Mouse (Mus musculus): Measurements from ENCODE around the gene Olfr1417.

Olfr1417 gene

DNA sequence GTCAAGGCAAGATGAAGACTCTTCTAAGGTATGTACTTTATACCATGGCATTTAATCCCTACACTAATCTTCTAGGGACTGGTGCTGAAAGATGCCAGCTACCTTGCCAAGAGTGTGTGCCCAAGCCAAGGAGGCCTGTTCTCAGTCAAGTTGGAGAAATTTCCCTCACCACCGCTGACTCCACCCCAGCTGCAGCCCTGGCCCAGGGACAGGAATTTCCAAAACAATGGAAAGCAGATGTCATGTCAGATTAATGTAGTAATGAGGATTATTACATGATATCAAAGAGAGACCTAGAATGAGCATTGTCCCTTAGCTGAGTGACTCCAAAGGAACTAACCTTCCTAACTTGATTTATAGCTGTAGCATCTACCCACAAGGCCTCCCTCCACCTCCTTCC is 28.2 kb downstream of the Olfr1417 start:
- DNase-seq (ENCODE audit: low read depth, low spot score): no peak

DNA sequence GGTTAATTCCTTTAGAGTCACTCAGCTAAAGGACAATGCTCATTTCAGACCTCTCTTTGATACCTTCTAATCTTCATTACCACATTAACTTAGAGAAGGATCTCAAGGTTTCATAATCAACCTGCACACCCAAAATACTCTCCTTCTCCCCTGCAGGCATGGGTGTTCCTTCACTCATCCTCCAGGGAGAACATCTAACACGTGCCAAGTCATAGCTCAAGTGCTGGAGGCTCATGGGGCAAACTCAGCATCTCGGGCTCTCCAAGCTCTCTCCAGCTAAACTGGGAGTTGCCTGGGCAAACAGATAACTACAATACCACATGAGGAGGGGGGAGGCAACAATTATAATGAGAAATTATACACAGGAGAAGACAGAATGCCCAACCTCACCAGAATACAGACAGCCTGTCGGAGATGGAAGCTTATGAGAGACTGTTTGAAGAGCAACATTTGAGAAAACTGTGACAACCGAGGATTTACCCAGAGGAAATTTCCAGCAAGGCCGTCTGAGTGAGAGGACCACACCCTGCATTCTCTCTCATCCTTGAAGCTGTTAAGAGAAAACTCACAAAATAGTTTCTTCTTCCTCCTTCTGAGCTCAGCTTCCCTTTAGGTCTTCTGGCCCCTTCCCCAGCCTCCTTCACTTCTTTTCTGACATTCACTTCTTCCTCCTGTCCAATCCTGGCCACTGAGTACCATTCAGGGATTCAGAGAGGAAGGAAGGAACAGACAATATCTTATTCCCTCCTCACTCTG is 28.8 kb downstream of the Olfr1417 start:
- DNase-seq (ENCODE audit: low read depth, low spot score): no peak

DNA sequence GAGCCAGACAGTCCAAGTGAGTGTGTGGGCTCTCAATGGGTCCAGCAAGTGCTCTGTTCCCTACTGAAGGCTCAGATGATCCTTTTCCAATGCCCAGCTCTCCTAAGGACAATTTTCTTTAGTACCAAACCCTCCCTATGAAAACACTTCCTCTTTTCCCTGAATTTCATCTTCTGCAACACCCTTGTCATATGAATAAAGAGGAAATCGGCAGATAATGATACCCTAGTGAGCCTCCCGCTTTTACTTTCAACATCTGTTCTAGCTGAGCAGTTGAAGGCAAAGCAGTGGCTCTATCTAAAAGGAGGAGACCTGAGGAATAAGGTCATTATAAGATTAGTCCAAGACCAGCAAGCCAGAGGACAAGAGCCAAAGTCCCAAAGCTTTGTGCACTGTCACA is 30.6 kb downstream of the Olfr1417 start:
- DNase-seq (ENCODE audit: low read depth, low spot score): no peak

DNA sequence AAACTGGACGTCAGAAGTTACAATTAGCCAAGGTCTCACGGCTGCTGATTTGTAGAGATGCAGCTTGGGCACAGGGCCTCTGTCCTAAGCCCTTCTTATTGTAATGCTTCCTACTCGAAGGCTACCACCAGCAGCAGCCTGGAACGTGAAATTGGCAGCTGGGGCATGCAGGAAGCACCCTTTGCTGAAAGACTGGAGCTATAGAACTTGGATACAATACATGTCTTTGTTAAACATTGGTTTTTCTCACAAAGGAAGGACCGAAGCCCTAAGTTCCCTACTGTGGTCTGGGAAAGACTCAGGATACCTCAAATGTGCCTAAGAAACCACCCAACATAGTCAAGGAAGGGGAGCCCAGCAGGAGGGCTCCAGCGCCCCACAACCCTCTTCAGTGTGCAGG is 31.2 kb downstream of the Olfr1417 start:
- DNase-seq (ENCODE audit: low read depth, low spot score): no peak

DNA sequence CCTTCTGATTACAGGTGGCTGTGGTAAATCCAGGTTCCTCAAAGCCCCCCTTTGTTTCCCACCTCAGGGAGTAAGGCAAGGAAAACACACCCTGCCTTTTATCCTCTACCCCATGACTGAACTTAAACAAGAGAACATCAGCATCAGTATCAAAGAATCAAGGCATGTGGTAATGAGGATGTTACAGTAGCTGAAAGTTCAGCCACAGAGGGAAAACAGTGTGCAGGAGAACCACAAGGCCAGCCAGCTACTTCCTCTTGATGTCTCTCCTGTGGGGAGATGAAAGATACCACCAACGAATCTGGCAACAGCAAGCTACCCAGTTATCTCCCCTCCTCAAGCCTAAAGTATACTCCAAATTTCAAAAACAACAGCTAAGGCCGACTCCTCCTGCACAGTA is 31.8 kb downstream of the Olfr1417 start:
- no peak for DNase-seq (ENCODE audit: low read depth, low spot score)

DNA sequence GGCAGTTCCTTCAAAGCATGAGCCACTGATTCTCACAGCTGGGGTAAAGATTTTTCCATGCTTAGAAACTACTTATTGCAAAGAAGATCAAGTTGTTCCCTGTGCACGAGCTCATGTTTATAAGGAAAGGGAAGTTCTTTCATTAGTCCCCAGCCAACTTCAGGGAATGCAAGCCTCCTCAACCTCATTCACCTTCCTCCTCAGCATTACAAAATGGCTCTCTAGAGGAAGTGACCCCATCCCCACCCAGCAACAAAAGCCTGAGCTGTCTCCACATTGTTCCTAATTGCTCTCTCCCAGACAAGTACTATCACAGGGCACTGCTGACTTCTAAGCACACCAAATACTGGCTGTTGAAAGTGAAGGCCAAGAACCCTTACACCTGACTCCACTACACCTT is 34.6 kb downstream of the Olfr1417 start:
- DNase-seq (ENCODE audit: low read depth, low spot score): no peak

DNA sequence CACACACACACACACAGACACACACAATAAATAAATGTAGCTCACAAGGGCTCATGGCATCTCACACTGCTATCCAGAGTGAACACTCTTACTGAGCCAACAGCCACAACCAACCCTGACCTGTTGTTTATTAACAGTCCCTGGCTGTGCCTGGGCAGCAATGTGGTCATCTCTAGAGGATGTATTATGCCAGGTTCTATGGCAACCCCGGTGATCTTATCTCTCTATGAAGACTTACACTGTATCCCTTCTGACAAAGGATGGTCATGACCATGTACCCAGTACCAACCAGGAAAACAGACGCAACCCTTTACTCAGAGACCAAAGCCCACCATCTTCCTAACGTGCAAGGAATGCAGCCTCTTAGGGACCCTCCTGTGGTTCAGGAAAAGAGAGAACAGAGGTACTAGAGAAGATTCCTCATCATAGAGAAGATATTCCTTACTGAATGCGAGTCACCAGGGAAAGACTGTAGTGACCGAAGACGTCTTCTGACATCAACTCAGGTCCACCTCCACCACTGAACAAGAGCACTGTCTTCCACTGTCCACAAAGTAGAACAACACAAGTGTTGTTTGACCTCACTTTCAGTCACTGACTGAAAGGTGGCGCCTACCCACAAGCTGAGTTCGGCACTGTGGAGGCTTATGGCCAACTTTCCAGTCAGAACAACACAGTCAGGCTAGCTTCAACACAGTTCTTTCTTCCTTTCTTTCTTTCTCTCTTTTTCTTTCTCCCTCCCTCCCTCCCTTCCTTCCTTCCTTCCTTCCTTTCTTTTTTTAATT is 38.3 kb downstream of the Olfr1417 start:
- DNase-seq (ENCODE audit: low read depth, low spot score): no peak

DNA sequence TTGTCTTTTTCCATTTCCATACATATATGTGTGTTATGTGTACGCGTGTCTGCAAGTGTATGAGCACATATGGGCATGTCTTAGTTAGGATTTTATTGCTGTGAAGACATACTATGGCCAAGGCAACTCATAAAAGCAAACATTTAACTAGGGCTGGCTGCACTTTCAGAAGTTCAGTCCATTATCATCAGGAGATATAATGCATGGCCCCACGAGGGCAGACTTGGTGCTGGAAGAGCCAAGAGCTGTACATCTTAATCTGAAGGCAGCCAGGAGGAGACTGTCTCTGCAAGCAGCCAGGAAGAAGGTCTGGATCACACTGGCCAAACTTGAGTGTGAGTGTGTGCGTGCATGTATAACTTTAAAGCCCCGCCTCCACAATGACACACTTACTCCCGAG is 44.6 kb downstream of the Olfr1417 start:
- DNase-seq (ENCODE audit: low read depth, low spot score): no peak

DNA sequence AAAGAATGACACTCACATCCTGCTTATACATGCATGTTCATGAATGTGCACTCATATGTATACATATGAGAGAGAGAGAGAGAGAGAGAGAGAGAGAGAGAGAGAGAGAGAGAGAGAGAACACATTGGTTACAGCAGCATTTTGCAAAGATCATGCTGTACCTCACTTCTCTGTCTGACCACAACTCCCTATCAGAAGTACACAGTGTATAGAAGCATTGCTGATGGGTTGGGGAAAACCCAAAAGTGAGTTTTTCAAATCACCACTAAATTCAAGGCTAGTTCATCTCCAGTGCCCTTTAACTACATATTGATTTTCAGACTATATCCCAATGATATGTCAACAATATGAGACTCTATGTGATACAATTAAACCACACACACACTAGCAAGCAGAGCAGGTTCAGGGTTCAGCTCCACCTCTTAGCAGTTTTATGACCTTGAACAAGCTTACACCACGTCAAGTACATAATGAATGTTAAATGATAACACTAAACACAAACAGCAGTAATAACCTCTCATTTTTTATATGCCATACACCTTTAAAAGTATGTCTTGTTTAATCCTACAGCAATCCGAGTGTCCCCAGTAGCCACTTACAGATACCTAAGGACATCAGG is 45.2 kb downstream of the Olfr1417 start:
- no peak for DNase-seq (ENCODE audit: low read depth, low spot score)

DNA sequence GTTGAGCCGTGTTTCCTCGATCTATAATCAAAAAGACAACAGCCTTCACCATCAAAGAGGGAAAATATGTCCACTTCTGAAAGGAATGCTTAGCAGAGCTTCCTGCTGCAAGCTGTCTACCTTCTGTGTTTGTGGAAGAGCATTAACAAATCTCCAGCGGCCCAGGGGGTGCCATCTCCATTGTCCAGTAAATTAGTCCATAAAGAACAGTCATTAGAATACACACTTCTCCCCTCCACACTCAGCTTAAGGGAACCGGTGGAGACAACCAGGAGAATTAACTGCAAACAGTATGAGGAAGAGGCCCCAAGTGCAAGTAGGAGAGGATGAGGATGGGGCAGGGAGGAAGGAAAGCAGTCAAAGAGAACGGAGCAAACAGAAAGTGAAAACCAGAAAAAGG is 47.2 kb downstream of the Olfr1417 start:
- no peak for DNase-seq (ENCODE audit: low read depth, low spot score)

DNA sequence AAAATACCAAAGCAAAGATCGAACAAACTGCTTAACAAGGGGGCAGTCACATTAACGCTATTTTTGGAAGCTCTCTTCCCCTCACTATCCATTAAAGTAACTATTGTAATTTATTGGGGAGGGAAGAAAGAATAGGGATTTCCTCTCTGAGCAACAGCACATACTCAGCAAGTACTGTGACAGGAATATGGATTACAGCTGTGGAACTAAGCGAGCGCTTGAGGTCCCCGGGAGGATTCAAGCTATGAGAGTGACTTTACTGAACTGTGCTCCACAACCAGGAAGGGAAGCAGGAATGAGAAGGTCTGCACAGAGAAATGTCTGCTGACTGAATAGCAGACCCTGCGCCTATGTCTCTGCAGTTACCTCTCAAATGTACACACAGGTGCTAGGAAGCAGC is 50.1 kb downstream of the Olfr1417 start:
- DNase-seq (ENCODE audit: low read depth, low spot score): no peak

DNA sequence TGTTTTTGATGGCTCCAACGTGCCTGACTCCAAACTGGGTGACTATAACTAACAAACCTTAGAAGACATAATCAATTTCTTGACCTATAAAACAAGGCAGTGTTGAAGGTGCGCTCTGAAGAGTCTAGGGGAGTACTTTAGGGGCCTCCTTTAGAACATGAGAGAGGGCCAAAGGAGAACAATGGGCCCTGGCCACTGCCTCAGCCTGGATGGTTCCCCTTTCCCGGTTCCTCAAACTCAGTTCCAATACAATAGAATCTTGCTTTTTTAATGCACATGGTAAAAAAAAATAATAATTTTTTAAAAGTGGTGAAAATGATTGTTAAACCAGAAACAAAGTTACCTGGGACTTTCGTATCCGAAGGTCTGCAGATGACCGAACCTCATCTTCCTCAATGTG is 51.2 kb downstream of the Olfr1417 start:
- no peak for DNase-seq (ENCODE audit: low read depth, low spot score)

DNA sequence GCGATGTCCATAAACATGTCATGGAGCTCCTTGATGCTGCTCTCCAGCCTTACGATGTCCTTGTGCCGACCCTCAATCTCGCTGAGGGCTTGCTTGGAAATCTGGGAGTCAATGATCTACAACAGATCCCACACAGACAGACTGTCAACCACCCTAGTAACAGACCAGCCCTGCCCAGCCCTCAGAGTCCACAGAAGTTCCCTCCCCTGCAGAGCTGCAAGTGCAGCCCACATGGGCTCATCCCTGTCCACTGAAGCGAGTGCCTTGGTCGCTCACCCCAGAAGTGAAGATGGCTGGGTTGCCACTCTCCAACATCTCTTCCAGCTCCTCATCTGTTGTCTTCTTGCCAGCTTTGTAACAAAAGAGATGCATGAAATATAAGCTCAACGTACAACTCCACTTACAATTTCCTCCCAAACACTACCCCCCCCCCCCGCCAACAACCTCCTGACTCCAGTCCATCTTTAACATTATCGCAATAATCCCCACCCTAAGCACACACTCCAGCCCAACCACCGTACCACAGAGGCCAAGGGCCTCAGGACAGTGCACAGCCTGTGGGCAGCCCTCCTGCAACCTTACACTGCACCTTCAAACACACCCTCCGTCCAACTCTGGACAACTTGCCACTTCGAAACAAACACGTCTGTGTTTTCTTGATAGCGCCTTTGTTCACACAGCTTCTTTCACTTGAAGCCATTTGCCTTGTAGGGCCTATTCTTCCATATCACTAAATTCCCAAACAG is 53.4 kb downstream of the Olfr1417 start:
- no peak for DNase-seq (ENCODE audit: low read depth, low spot score)

DNA sequence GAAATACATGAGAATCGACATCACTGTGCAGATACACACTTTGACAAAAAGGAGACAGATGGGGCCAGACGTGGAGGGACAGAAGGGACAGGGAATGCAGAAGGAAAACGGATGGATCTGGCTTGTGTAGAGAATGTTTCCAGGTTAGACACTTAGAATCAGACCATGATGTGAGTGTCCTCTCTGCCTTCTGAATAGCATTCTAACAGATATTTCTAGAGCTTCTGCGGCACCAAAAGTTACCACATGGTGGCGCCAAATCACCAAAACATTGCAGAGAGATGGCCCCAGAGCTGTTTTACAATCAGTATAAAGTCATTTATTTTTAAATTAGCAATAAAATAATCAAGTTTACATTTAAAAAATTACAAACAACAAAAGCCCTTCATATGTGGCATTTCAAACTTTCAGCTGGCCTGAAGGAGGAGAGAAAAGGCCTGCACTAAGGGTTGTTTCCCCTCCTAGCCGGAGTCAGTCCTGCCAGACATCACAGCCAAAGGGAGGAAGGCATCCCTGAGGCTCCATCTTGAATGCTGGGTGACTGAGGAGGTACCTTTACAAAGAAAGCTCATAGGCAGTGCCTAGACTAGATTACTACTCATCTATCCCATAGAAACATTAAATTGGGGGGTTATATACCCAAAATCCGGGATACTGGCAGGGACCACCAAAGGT is 61.7 kb downstream of the Olfr1417 start:
- DNase-seq (ENCODE audit: low read depth, low spot score): no peak
